Mouse (Mus musculus): Measurements from ENCODE around the gene Gm12169. TPM values are rescaled to one million over a fixed set of nuclear protein-coding genes. Genes with fewer than 3 reads are reported as not detected.
"Not testable (repeated sequence)": the region's sequence is repeated elsewhere in the genome, so short reads cannot be mapped to it uniquely, and the experiment has no call there.

Gene Gm12169
- polyA plus RNA-seq (2016; fragmentation: Nextera tagmentation; extraction: Ambion mirVana), result not detected in 2 replicates

- H3K27me3 ChIP-seq (ENCODE audit: insufficient read depth, poor library complexity, severe bottlenecking), result no peaks in the 10 kb centered on the region
- 80% methylated on average over 2 of the region's 2 CpGs for WGBS
- no peaks in the 10 kb centered on the region for H3K4me1 ChIP-seq
- H3K9me3 ChIP-seq, result no peaks in the 10 kb centered on the region
- no peak within 1 kb of the TSS for H3K27ac ChIP-seq
- no peak within 1 kb of the TSS for H3K4me3 ChIP-seq
- DNase-seq (ENCODE audit: low spot score), result no peak
- H3K36me3 ChIP-seq, result no peaks in the 10 kb centered on the region
Measured at GRCm38 (mm10) chr11:46523912-46524311, at the start of gene Gm12169. TSS of gene Gm12169 (plus strand) at chr11:46524212.

GRCm38 (mm10) chr11:46474220-46474619 is 49.8 kb upstream of the Gm12169 start:
- H3K27me3 ChIP-seq (ENCODE audit: insufficient read depth, poor library complexity, severe bottlenecking), result no peaks in the 10 kb centered on the region
- no peaks in the 10 kb centered on the region for H3K4me1 ChIP-seq
- no peak overlapping the region for H3K4me3 ChIP-seq
- no peaks in the 10 kb centered on the region for H3K9me3 ChIP-seq
- no peak overlapping the region for H3K27ac ChIP-seq
- H3K36me3 ChIP-seq, result no peaks in the 10 kb centered on the region
- no peak for DNase-seq (ENCODE audit: low spot score)
- WGBS, result 86% methylated on average over 4 of the region's 4 CpGs

DNA sequence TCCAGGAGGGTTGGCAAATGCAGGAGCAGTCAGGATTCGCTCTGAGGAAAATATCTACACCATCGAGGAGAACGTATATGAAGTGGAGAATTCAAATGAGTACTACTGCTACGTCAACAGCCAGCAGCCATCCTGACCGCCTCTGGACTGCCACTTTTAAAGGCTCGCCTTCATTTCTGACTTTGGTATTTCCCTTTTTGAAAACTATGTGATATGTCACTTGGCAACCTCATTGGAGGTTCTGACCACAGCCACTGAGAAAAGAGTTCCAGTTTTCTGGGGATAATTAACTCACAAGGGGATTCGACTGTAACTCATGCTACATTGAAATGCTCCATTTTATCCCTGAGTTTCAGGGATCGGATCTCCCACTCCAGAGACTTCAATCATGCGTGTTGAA is 44.7 kb upstream of the Gm12169 start:
- Histone ChIP-seq H3K4me1 (no peaks in the 10 kb centered on the region), H3K27ac (no peak overlapping the region), H3K36me3 (no peaks in the 10 kb centered on the region), H3K4me3 (no peak overlapping the region), H3K27me3 (ENCODE audit: insufficient read depth, poor library complexity, severe bottlenecking) (no peaks in the 10 kb centered on the region), H3K9me3 (no peaks in the 10 kb centered on the region)
- no peak for DNase-seq (ENCODE audit: low spot score)
- 84% methylated on average over 9 of the region's 9 CpGs for WGBS

DNA sequence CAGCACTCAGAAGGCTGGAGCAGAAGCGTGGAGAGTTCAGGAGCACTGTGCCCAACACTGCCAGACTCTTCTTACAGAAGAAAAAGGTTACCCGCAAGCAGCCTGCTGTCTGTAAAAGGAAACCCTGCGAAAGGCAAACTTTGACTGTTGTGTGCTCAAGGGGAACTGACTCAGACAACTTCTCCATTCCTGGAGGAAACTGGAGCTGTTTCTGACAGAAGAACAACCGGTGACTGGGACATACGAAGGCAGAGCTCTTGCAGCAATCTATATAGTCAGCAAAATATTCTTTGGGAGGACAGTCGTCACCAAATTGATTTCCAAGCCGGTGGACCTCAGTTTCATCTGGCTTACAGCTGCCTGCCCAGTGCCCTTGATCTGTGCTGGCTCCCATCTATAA is 43.5 kb upstream of the Gm12169 start:
- H3K36me3 ChIP-seq, result no peaks in the 10 kb centered on the region
- DNase-seq (ENCODE audit: low spot score), result no peak
- H3K9me3 ChIP-seq, result no peaks in the 10 kb centered on the region
- no peaks in the 10 kb centered on the region for H3K27me3 ChIP-seq (ENCODE audit: insufficient read depth, poor library complexity, severe bottlenecking)
- H3K4me3 ChIP-seq, result no peak overlapping the region
- H3K4me1 ChIP-seq, result no peaks in the 10 kb centered on the region
- H3K27ac ChIP-seq, result no peak overlapping the region
- WGBS, result 76% methylated on average over 7 of the region's 7 CpGs

GRCm38 (mm10) chr11:46488231-46488630 is 35.8 kb upstream of the Gm12169 start:
- H3K27me3 ChIP-seq (ENCODE audit: insufficient read depth, poor library complexity, severe bottlenecking), result no peaks in the 10 kb centered on the region
- no peak overlapping the region for H3K4me3 ChIP-seq
- no peak for DNase-seq (ENCODE audit: low spot score)
- no peak overlapping the region for H3K27ac ChIP-seq
- H3K36me3 ChIP-seq, result no peaks in the 10 kb centered on the region
- no peaks in the 10 kb centered on the region for H3K9me3 ChIP-seq
- 33% methylated on average over 1 of the region's 1 CpGs for WGBS
- no peaks in the 10 kb centered on the region for H3K4me1 ChIP-seq

DNA sequence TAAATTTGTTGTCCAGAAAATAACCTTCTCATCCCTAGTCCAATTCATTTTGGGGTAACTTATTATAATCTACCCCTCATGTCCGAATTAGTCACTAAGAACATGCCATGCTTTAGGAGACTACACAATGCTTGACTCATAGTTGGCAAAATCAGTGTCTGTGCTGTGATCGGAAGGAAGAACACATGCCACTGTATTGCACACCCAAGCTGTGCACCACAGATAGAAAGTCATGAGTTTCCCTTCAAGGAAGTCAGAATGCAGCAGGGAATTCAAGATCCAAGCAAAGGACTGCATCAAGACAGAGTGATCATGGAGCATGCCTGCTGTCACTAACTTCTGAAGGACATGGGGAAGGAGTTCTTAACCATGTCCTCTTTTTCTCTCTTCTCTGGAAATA is 35.4 kb upstream of the Gm12169 start:
- Histone ChIP-seq H3K4me1 (no peaks in the 10 kb centered on the region), H3K27ac (no peak overlapping the region), H3K36me3 (no peaks in the 10 kb centered on the region), H3K27me3 (ENCODE audit: insufficient read depth, poor library complexity, severe bottlenecking) (no peaks in the 10 kb centered on the region), H3K4me3 (no peak overlapping the region), H3K9me3 (no peaks in the 10 kb centered on the region)
- WGBS, result 79% methylated on average over 2 of the region's 2 CpGs
- no peak for DNase-seq (ENCODE audit: low spot score)

- H3K27me3 ChIP-seq (ENCODE audit: insufficient read depth, poor library complexity, severe bottlenecking), result no peaks in the 10 kb centered on the region
- no peak overlapping the region for H3K27ac ChIP-seq
- DNase-seq (ENCODE audit: low spot score), result no peak
- no peak overlapping the region for H3K4me3 ChIP-seq
- no peaks in the 10 kb centered on the region for H3K4me1 ChIP-seq
- 63% methylated on average over 3 of the region's 3 CpGs for WGBS
- no peaks in the 10 kb centered on the region for H3K9me3 ChIP-seq
- no peaks in the 10 kb centered on the region for H3K36me3 ChIP-seq
Measured at GRCm38 (mm10) chr11:46507146-46507545, 16.9 kb upstream of the Gm12169 start.

DNA sequence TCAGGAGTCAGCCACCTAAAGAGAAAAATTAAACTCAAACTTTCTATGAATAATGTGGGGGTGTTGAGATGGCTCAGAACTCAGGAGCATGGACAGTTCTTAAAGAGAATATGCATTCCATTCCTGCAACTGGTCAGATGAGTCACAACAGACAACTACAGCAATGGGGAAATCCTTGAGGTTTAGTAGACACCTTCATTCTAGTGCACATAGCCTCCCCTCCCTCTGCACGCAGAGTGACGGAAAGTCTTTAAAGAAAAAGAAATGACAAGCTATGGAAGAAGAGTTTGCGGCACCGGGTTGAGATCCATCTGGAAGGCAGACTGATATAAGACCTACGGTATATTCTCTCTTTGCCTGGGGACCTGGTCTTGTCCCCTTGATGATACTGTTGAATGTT is 14.1 kb upstream of the Gm12169 start:
- no peaks in the 10 kb centered on the region for H3K36me3 ChIP-seq
- no peak overlapping the region for H3K4me3 ChIP-seq
- 94% methylated on average over 5 of the region's 5 CpGs for WGBS
- H3K9me3 ChIP-seq, result no peaks in the 10 kb centered on the region
- H3K27me3 ChIP-seq (ENCODE audit: insufficient read depth, poor library complexity, severe bottlenecking), result no peaks in the 10 kb centered on the region
- H3K27ac ChIP-seq, result no peak overlapping the region
- H3K4me1 ChIP-seq, result no peaks in the 10 kb centered on the region
- DNase-seq (ENCODE audit: low spot score), result peak; percentile 33

- not testable (repeated sequence) for H3K27ac ChIP-seq
- WGBS, result 82% methylated on average over 5 of the region's 5 CpGs
Measured at GRCm38 (mm10) chr11:46521341-46521740, 2.7 kb upstream of the Gm12169 start.

DNA sequence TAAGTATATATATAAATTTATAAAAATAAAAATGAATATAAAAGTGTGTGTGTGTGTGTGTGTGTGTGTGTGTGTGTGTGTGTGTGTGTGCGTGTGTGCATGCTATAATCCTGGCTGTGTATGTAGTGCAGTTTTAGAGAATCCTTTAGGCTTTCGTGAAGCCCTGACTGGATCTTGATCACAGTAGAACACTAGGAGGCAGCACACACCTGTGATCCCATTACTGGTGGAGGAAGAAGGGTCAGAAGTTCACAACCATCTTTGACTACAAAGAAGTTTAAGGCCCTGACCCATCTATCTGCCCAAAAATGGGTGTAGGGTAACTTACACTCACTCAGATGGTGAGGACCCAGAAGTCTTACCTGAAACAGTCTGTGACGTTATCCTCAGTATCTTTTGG is 1.3 kb upstream of the Gm12169 start:
- H3K4me3 ChIP-seq, result no peak overlapping the region
- H3K27ac ChIP-seq, result no peak overlapping the region
- WGBS, result 71% methylated on average over 3 of the region's 3 CpGs
- H3K4me1 ChIP-seq, result no peaks in the 10 kb centered on the region
- no peaks in the 10 kb centered on the region for H3K27me3 ChIP-seq (ENCODE audit: insufficient read depth, poor library complexity, severe bottlenecking)
- no peaks in the 10 kb centered on the region for H3K9me3 ChIP-seq
- no peak for DNase-seq (ENCODE audit: low spot score)
- no peaks in the 10 kb centered on the region for H3K36me3 ChIP-seq

More at GRCm38 (mm10) chr11:46521341-46521740, 2.7 kb upstream of the Gm12169 start:
- DNase-seq (ENCODE audit: low spot score); H3K9me3 ChIP-seq; H3K4me1 ChIP-seq; H3K4me3 ChIP-seq; H3K36me3 ChIP-seq; H3K27me3 ChIP-seq (ENCODE audit: insufficient read depth, poor library complexity, severe bottlenecking): not testable (repeated sequence)

DNA sequence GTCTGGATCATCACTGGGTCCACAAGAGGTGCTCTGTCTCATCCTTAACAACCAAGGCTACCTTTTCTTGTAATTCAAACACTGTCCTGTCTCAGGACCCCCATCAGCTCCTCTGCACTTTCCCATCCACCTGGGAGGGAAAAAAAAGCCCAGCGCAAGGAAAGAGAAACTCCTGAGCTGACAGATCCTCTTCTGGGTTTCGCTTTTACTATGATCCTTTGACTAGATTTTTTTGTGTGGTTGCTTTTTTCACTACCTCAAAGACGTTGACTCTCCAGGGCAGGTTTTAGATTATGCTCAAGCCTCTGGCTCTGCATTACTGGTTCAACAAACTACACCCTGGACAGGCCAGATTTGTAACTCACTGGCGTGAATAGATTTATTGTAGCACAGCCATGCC is 6.1 kb downstream of the Gm12169 start:
- Histone ChIP-seq H3K27ac (no peak overlapping the region), H3K4me1 (no peaks in the 10 kb centered on the region), H3K4me3 (no peak overlapping the region), H3K9me3 (no peaks in the 10 kb centered on the region), H3K36me3 (no peaks in the 10 kb centered on the region), H3K27me3 (ENCODE audit: insufficient read depth, poor library complexity, severe bottlenecking) (no peaks in the 10 kb centered on the region)
- DNase-seq (ENCODE audit: low spot score), result no peak
- 80% methylated on average over 4 of the region's 4 CpGs for WGBS

GRCm38 (mm10) chr11:46536978-46537377 is 13.0 kb downstream of the Gm12169 start:
- H3K27ac ChIP-seq, result no peak overlapping the region
- WGBS, result 70% methylated on average over 4 of the region's 4 CpGs
- no peaks in the 10 kb centered on the region for H3K9me3 ChIP-seq

GRCm38 (mm10) chr11:46543530-46543929 is 19.5 kb downstream of the Gm12169 start:
- Histone ChIP-seq H3K4me3 (no peak overlapping the region), H3K27me3 (ENCODE audit: insufficient read depth, poor library complexity, severe bottlenecking) (no peaks in the 10 kb centered on the region), H3K9me3 (no peaks in the 10 kb centered on the region), H3K4me1 (peaks cover 10% of the 10 kb centered on the region), H3K27ac (no peak overlapping the region), H3K36me3 (no peaks in the 10 kb centered on the region)
- WGBS, result 72% methylated on average over 2 of the region's 2 CpGs
- no peak for DNase-seq (ENCODE audit: low spot score)

More at GRCm38 (mm10) chr11:46536978-46537377, 13.0 kb downstream of the Gm12169 start:
- no peaks in the 10 kb centered on the region for H3K27me3 ChIP-seq (ENCODE audit: insufficient read depth, poor library complexity, severe bottlenecking)
- no peaks in the 10 kb centered on the region for H3K36me3 ChIP-seq
- no peaks in the 10 kb centered on the region for H3K4me1 ChIP-seq
- DNase-seq (ENCODE audit: low spot score), result no peak
- no peak overlapping the region for H3K4me3 ChIP-seq

DNA sequence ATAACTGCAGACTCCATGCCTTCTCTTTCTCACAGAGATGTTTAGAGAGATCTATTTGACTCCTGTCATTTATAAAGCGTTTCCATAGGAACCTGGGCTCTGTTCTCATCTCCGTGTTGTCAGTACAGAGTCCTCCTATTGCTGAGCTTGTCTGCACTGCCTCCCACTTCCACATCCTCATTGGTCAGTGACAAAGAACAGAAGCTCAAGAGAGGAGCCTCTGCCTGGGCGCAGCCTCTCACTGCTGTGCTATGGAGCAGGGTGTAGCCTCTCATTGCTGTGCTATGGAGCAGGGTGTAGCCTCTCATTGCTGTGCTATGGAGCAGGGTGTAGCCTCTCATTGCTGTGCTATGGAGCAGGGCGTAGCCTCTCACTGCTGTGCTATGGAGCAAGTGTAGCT is 25.7 kb downstream of the Gm12169 start:
- no peaks in the 10 kb centered on the region for H3K4me1 ChIP-seq
- H3K36me3 ChIP-seq, result no peaks in the 10 kb centered on the region
- H3K27me3 ChIP-seq (ENCODE audit: insufficient read depth, poor library complexity, severe bottlenecking), result no peaks in the 10 kb centered on the region
- H3K9me3 ChIP-seq, result no peaks in the 10 kb centered on the region
- WGBS, result 68% methylated on average over 4 of the region's 4 CpGs
- no peak overlapping the region for H3K27ac ChIP-seq
- no peak for DNase-seq (ENCODE audit: low spot score)
- H3K4me3 ChIP-seq, result no peak overlapping the region

Measured in heart, embryonic 10.5 days (tissue).